Mouse (Mus musculus) cerebellum, adult 2 months (tissue): Measurements from ENCODE around the gene A4gnt. TPM values are rescaled to one million over a fixed set of nuclear protein-coding genes. Genes with fewer than 3 reads are reported as not detected.
"Not testable (repeated sequence)": the region's sequence is repeated elsewhere in the genome, so short reads cannot be mapped to it uniquely, and the experiment has no call there.

Source experiments
- DNase-seq, 2 experiments: peaks; one replicate each; pipeline ENCODE4 v3.0.0; 2021
- H3K27ac ChIP-seq: fragments of 200-500 bp; 2 replicates; pipeline ENCODE4 v1.5.1; 2012; ENCODE audit warnings: low read length, control low read depth, inconsistent platforms; ENCODE audit not compliant: insufficient read depth
- H3K27me3 ChIP-seq: fragments of 200-500 bp; 2 replicates; pipeline ENCODE4 v1.6.1; 2012; ENCODE audit warnings: inconsistent platforms, mild to moderate bottlenecking, low read length, moderate library complexity; ENCODE audit not compliant: control insufficient read depth, insufficient read depth
- H3K4me1 ChIP-seq: fragments of 200-500 bp; 2 replicates; pipeline ENCODE4 v1.6.1; 2011; ENCODE audit warnings: low read length; ENCODE audit not compliant: control insufficient read depth, insufficient read depth
- H3K4me3 ChIP-seq: fragments of 200-500 bp; replicated peaks from 2 replicates; pipeline ENCODE3; 2011; ENCODE audit warnings: mild to moderate bottlenecking, low read depth, low read length, control low read depth; ENCODE audit not compliant: insufficient read depth
- CTCF ChIP-seq: fragments of 200-500 bp; IDR thresholded peaks from 2 replicates; pipeline ENCODE4 v1.5.1; 2011; ENCODE audit warnings: low read depth, mild to moderate bottlenecking, control low read depth, low read length, moderate library complexity, borderline replicate concordance; ENCODE audit not compliant: insufficient read depth
- POLR2A ChIP-seq: fragments of 200-500 bp; IDR thresholded peaks from 2 replicates; pipeline ENCODE4 v1.6.1; 2011; ENCODE audit warnings: low read length, control low read depth, borderline replicate concordance; ENCODE audit not compliant: insufficient read depth
- WGBS: fragments of 180-500 bp; shearing (Covaris S2); methylation state at CpG from one replicate; pipeline ENCODE4 v1.1.7; 2018; 5-methylcytosine and 5-hydroxymethylcytosine counted together
- polyA plus RNA-seq: library from polyadenylated mRNA; depleted of rRNA; stranded (reverse); fragments of >200 nt; gene quantifications from 2 replicates; pipeline ENCODE4 v1.2.3, GENCODE M21; 2012

The A4gnt gene
- polyA plus RNA-seq, 1 experiment: not detected

- H3K27ac ChIP-seq: no peak overlapping the region
- no peaks in the 10 kb centered on the region for H3K27me3 ChIP-seq
- peak; percentile 33 to 58 for DNase-seq
- H3K4me1 ChIP-seq: no peaks in the 10 kb centered on the region
- H3K4me3 ChIP-seq: no peak overlapping the region
- 26% methylated on average over 8 of the region's 8 CpGs for WGBS
- TF ChIP-seq POLR2A (no peak), CTCF (peak; percentile 76)
Observed at GRCm38 (mm10) chr9:99587505-99588202, 24.6 kb upstream of the A4gnt start.

- Histone ChIP-seq H3K27ac (no peak overlapping the region), H3K27me3 (no peaks in the 10 kb centered on the region), H3K4me3 (no peak overlapping the region), H3K4me1 (no peaks in the 10 kb centered on the region)
- no peak for DNase-seq
- WGBS: 74% methylated on average over 8 of the region's 8 CpGs
- TF ChIP-seq POLR2A: no peak
- no peak for TF ChIP-seq CTCF
Observed at GRCm38 (mm10) chr9:99591144-99591543, 21.2 kb upstream of the A4gnt start.

- H3K4me1 ChIP-seq, H3K4me3 ChIP-seq, H3K27me3 ChIP-seq, H3K27ac ChIP-seq, DNase-seq: not testable (repeated sequence)
- WGBS: 94% methylated on average over 6 of the region's 6 CpGs
Observed at GRCm38 (mm10) chr9:99599127-99599526, 13.2 kb upstream of the A4gnt start.

- no peak for DNase-seq
- Histone ChIP-seq H3K27me3 (no peaks in the 10 kb centered on the region), H3K4me1 (no peaks in the 10 kb centered on the region), H3K4me3 (no peak overlapping the region), H3K27ac (no peak overlapping the region)
- WGBS: 68% methylated on average over 2 of the region's 2 CpGs
- no peak for TF ChIP-seq CTCF
- TF ChIP-seq POLR2A: no peak
Observed at GRCm38 (mm10) chr9:99603566-99603965, 8.7 kb upstream of the A4gnt start.

- 92% methylated on average over 8 of the region's 8 CpGs for WGBS
- no peak overlapping the region for H3K27ac ChIP-seq
Observed at GRCm38 (mm10) chr9:99619688-99620087, 7.4 kb downstream of the A4gnt start.

GRCm38 (mm10) chr9:99620196-99620595 lies 7.9 kb downstream of the A4gnt start:
- 91% methylated on average over 11 of the region's 11 CpGs for WGBS
- H3K27me3 ChIP-seq: no peaks in the 10 kb centered on the region
- no peak overlapping the region for H3K27ac ChIP-seq
- no peak for DNase-seq
- H3K4me3 ChIP-seq: no peak overlapping the region
- TF ChIP-seq CTCF (no peak), POLR2A (no peak)
- H3K4me1 ChIP-seq: no peaks in the 10 kb centered on the region

More at GRCm38 (mm10) chr9:99619688-99620087, 7.4 kb downstream of the A4gnt start:
- TF ChIP-seq CTCF (no peak), POLR2A (no peak)
- H3K4me3 ChIP-seq: no peak overlapping the region
- H3K27me3 ChIP-seq: no peaks in the 10 kb centered on the region
- no peak for DNase-seq
- H3K4me1 ChIP-seq: no peaks in the 10 kb centered on the region

- Histone ChIP-seq H3K27ac (no peak overlapping the region), H3K27me3 (no peaks in the 10 kb centered on the region), H3K4me3 (no peak overlapping the region), H3K4me1 (no peaks in the 10 kb centered on the region)
- no peak for DNase-seq
- 87% methylated on average over 1 of the region's 1 CpGs for WGBS
- no peak for TF ChIP-seq POLR2A
- no peak for TF ChIP-seq CTCF
Observed at GRCm38 (mm10) chr9:99622034-99622433, 9.7 kb downstream of the A4gnt start.

GRCm38 (mm10) chr9:99622966-99623365 lies 10.7 kb downstream of the A4gnt start:
- no peak for DNase-seq
- WGBS: 47% methylated on average over 2 of the region's 2 CpGs
- H3K4me3 ChIP-seq: no peak overlapping the region
- H3K27ac ChIP-seq: no peak overlapping the region
- TF ChIP-seq POLR2A (no peak), CTCF (no peak)
- H3K4me1 ChIP-seq: no peaks in the 10 kb centered on the region
- H3K27me3 ChIP-seq: no peaks in the 10 kb centered on the region

- TF ChIP-seq CTCF (no peak), POLR2A (no peak)
- H3K27me3 ChIP-seq: no peaks in the 10 kb centered on the region
Observed at GRCm38 (mm10) chr9:99624117-99624516, 11.8 kb downstream of the A4gnt start.

More at GRCm38 (mm10) chr9:99624117-99624516, 11.8 kb downstream of the A4gnt start:
- H3K4me1 ChIP-seq: no peaks in the 10 kb centered on the region
- no peak overlapping the region for H3K27ac ChIP-seq
- DNase-seq: no peak
- 62% methylated on average over 6 of the region's 6 CpGs for WGBS
- H3K4me3 ChIP-seq: no peak overlapping the region
